Mouse (Mus musculus): ENCODE measurements around the gene Adgrf1. TPM values are rescaled to one million over a fixed set of nuclear protein-coding genes. Genes with fewer than 3 reads are reported as not detected.

The Adgrf1 gene
- total RNA-seq, 2 experiments from 2014 or later: not detected

- intact Hi-C loops (cut with DNase I): no loop called here
- no peak for DNase-seq
These were observed 87.9 kb downstream of the Adgrf1 start for GRCm38 (mm10) chr17:43357902-43358539.

- peak in 1 of 2 experiments; percentile 28 for DNase-seq
- intact Hi-C loops (cut with DNase I): loop anchor here (5.0 kb wide), 1 partner anchor 47 kb away; no protein-coding TSS in a partner anchor
These were observed 89.9 kb downstream of the Adgrf1 start, which contains the start of gene Adgrf5 for GRCm38 (mm10) chr17:43359826-43360619. Adgrf5 (plus strand) TSS chr17:43360451.

GRCm38 (mm10) chr17:43361021-43361420, 90.9 kb downstream of the Adgrf1 start:
- intact Hi-C loops (cut with DNase I): loop anchor here (5.0 kb wide), 1 partner anchor 46 kb away; no protein-coding TSS in a partner anchor
- DNase-seq: no peak

GRCm38 (mm10) chr17:43362362-43362761, 92.2 kb downstream of the Adgrf1 start:
- no peak for DNase-seq
- intact Hi-C loops (cut with DNase I): loop anchor here (5.0 kb wide), 1 partner anchor 45 kb away; no protein-coding TSS in a partner anchor

GRCm38 (mm10) chr17:43362881-43363280, 92.8 kb downstream of the Adgrf1 start:
- DNase-seq: no peak
- intact Hi-C loops (cut with DNase I): loop anchor here (5.0 kb wide), 1 partner anchor 44 kb away; no protein-coding TSS in a partner anchor

GRCm38 (mm10) chr17:43363921-43364320, 93.8 kb downstream of the Adgrf1 start:
- intact Hi-C loops (cut with DNase I): loop anchor here (5.0 kb wide), 1 partner anchor 43 kb away; no protein-coding TSS in a partner anchor
- DNase-seq: no peak

GRCm38 (mm10) chr17:43365297-43365696, 95.2 kb downstream of the Adgrf1 start:
- peak in 1 of 2 experiments; percentile 15 for DNase-seq
- intact Hi-C loops (cut with DNase I): no loop called here

- DNase-seq: no peak
- intact Hi-C loops (cut with DNase I): no loop called here
These were observed 96.4 kb downstream of the Adgrf1 start for GRCm38 (mm10) chr17:43366486-43366885.

- DNase-seq: no peak
- intact Hi-C loops (cut with DNase I): no loop called here
These were observed 98.0 kb downstream of the Adgrf1 start for GRCm38 (mm10) chr17:43368171-43368576.

GRCm38 (mm10) chr17:43372604-43373003, 102.5 kb downstream of the Adgrf1 start:
- intact Hi-C loops (cut with DNase I): no loop called here
- no peak for DNase-seq

GRCm38 (mm10) chr17:43374020-43374419, 103.9 kb downstream of the Adgrf1 start:
- intact Hi-C loops (cut with DNase I): no loop called here

More at GRCm38 (mm10) chr17:43374020-43374419, 103.9 kb downstream of the Adgrf1 start:
- DNase-seq: no peak

Other genes with a start within 250 kb of the Adgrf1 start
- gene Adgrf5, start 90.1 kb downstream of the Adgrf1 start, total RNA-seq (2021): 10 to 100 TPM; 74.0 to 89.6 TPM
- gene Mep1a, start 232.5 kb downstream of the Adgrf1 start, total RNA-seq (2021): not detected

Measured in gastrocnemius, postnatal 36 days (tissue).